Mouse (Mus musculus): Measurements from ENCODE around the gene Rab3d. TPM values are rescaled to one million over a fixed set of nuclear protein-coding genes. Genes with fewer than 3 reads are reported as not detected.

The Rab3d gene
- polyA plus RNA-seq, 1 experiment from 2014 or later: 72.0 TPM

GRCm38 (mm10) chr9:21924099-21924493 is 6.1 kb upstream of the Rab3d start:
- no peak overlapping the region for H3K4me2 ChIP-seq
- 37% methylated on average over 6 of the region's 6 CpGs for WGBS
- H3K27me3 ChIP-seq (replicated peaks): no peaks in the 10 kb centered on the region
- H3K9ac ChIP-seq: no peak overlapping the region
- no peaks in the 10 kb centered on the region for H3K36me3 ChIP-seq
- no peak overlapping the region for H3K4me3 ChIP-seq (replicated peaks)
- no peaks in the 10 kb centered on the region for H3K9me3 ChIP-seq
- H3K27ac ChIP-seq: peak overlapping the region; percentile 80
- ATAC-seq (ENCODE audit: insufficient read depth, low FRiP score, low read depth): peak; percentile 83
- peaks cover 9% of the 10 kb centered on the region for H3K4me1 ChIP-seq

- 29% methylated on average over 3 of the region's 3 CpGs for WGBS
Observed at GRCm38 (mm10) chr9:21923490-21924098, 5.6 kb upstream of the Rab3d start.

GRCm38 (mm10) chr9:21923036-21923435 is 5.0 kb upstream of the Rab3d start:
- Histone ChIP-seq H3K4me2 (no peak overlapping the region), H3K4me1 (peaks cover 11% of the 10 kb centered on the region), H3K4me3 (replicated peaks) (no peak overlapping the region), H3K9me3 (no peaks in the 10 kb centered on the region), H3K9ac (no peak overlapping the region), H3K27me3 (replicated peaks) (no peaks in the 10 kb centered on the region), H3K27ac (no peak overlapping the region), H3K36me3 (no peaks in the 10 kb centered on the region)
- ATAC-seq (ENCODE audit: insufficient read depth, low FRiP score, low read depth): no peak
- 89% methylated on average over 4 of the region's 4 CpGs for WGBS

More at GRCm38 (mm10) chr9:21923490-21924098, 5.6 kb upstream of the Rab3d start:
- Histone ChIP-seq H3K4me2 (no peak overlapping the region), H3K4me3 (replicated peaks) (no peak overlapping the region), H3K9me3 (no peaks in the 10 kb centered on the region), H3K27me3 (replicated peaks) (no peaks in the 10 kb centered on the region), H3K4me1 (peaks cover 9% of the 10 kb centered on the region), H3K27ac (peak overlapping the region; percentile 80), H3K36me3 (no peaks in the 10 kb centered on the region), H3K9ac (no peak overlapping the region)
- no peak for ATAC-seq (ENCODE audit: insufficient read depth, low FRiP score, low read depth)

- peak overlapping the region; percentile 96 for H3K4me2 ChIP-seq
- H3K4me1 ChIP-seq: peaks cover 9% of the 10 kb centered on the region
- no peaks in the 10 kb centered on the region for H3K9me3 ChIP-seq
- no peak for ATAC-seq (ENCODE audit: insufficient read depth, low FRiP score, low read depth)
- WGBS: 24% methylated on average over 5 of the region's 5 CpGs
- no peaks in the 10 kb centered on the region for H3K27me3 ChIP-seq (replicated peaks)
- 0 out of 2 replicates have a peak overlapping the region, but pooled peaks have one; percentile 2 for H3K27ac ChIP-seq
- no peaks in the 10 kb centered on the region for H3K36me3 ChIP-seq
- H3K4me3 ChIP-seq (replicated peaks): peak overlapping the region; percentile 82; the same call in 1 of the 2 replicates
- H3K9ac ChIP-seq: no peak overlapping the region
Observed at GRCm38 (mm10) chr9:21918692-21919384, 846 bp upstream of the Rab3d start.

GRCm38 (mm10) chr9:21917493-21918034 is 428 bp downstream of the Rab3d start:
- WGBS: 2% methylated on average over 35 of the region's 35 CpGs
- Histone ChIP-seq H3K27ac (peak overlapping the region; percentile 85), H3K4me1 (0 out of 2 replicates have a peak, but pooled peaks cover 6% of the 10 kb centered on the region), H3K9me3 (no peaks in the 10 kb centered on the region), H3K9ac (peak overlapping the region; percentile 62), H3K4me3 (replicated peaks) (peak overlapping the region; percentile 82), H3K4me2 (peak overlapping the region; percentile 96), H3K27me3 (replicated peaks) (no peaks in the 10 kb centered on the region), H3K36me3 (no peaks in the 10 kb centered on the region)
- ATAC-seq (ENCODE audit: insufficient read depth, low FRiP score, low read depth): peak; percentile 19

GRCm38 (mm10) chr9:21916851-21917492 is 1.0 kb downstream of the Rab3d start:
- ATAC-seq (ENCODE audit: insufficient read depth, low FRiP score, low read depth): no peak; the same call in 1 of the 2 replicates

GRCm38 (mm10) chr9:21909474-21910223 is 8.3 kb downstream of the Rab3d start:
- Histone ChIP-seq H3K4me2 (no peak overlapping the region), H3K27me3 (replicated peaks) (no peaks in the 10 kb centered on the region), H3K9me3 (no peaks in the 10 kb centered on the region), H3K27ac (no peak overlapping the region), H3K36me3 (0 out of 2 replicates have a peak, but pooled peaks cover 6% of the 10 kb centered on the region), H3K4me1 (no peaks in the 10 kb centered on the region), H3K4me3 (replicated peaks) (no peak overlapping the region), H3K9ac (no peak overlapping the region)
- WGBS: 70% methylated on average over 10 of the region's 10 CpGs
- ATAC-seq (ENCODE audit: insufficient read depth, low FRiP score, low read depth): no peak

More at GRCm38 (mm10) chr9:21916851-21917492, 1.0 kb downstream of the Rab3d start:
- H3K27me3 ChIP-seq (replicated peaks): no peaks in the 10 kb centered on the region
- H3K9me3 ChIP-seq: no peaks in the 10 kb centered on the region
- H3K36me3 ChIP-seq: no peaks in the 10 kb centered on the region
- H3K4me1 ChIP-seq: 0 out of 2 replicates have a peak, but pooled peaks cover 6% of the 10 kb centered on the region
- peak overlapping the region; percentile 62; the same call in 1 of the 2 replicates for H3K9ac ChIP-seq
- H3K27ac ChIP-seq: peak overlapping the region; percentile 85
- peak overlapping the region; percentile 82 for H3K4me3 ChIP-seq (replicated peaks)
- H3K4me2 ChIP-seq: peak overlapping the region; percentile 96
- WGBS: 42% methylated on average over 3 of the region's 3 CpGs

GRCm38 (mm10) chr9:21908216-21908615 is 9.8 kb downstream of the Rab3d start:
- H3K27ac ChIP-seq: no peak overlapping the region
- no peaks in the 10 kb centered on the region for H3K9me3 ChIP-seq
- H3K4me1 ChIP-seq: no peaks in the 10 kb centered on the region
- ATAC-seq (ENCODE audit: insufficient read depth, low FRiP score, low read depth): no peak
- no peak overlapping the region for H3K4me2 ChIP-seq
- H3K4me3 ChIP-seq (replicated peaks): no peak overlapping the region
- 70% methylated on average over 11 of the region's 11 CpGs for WGBS
- H3K36me3 ChIP-seq: 0 out of 2 replicates have a peak, but pooled peaks cover 6% of the 10 kb centered on the region
- H3K9ac ChIP-seq: no peak overlapping the region
- H3K27me3 ChIP-seq (replicated peaks): no peaks in the 10 kb centered on the region

- no peaks in the 10 kb centered on the region for H3K4me1 ChIP-seq
- H3K27ac ChIP-seq: no peak overlapping the region
- H3K36me3 ChIP-seq: no peaks in the 10 kb centered on the region
- H3K4me2 ChIP-seq: no peak overlapping the region
- 88% methylated on average over 4 of the region's 4 CpGs for WGBS
- H3K9me3 ChIP-seq: no peaks in the 10 kb centered on the region
- H3K4me3 ChIP-seq (replicated peaks): no peak overlapping the region
- no peaks in the 10 kb centered on the region; the same call in 1 of the 2 replicates for H3K27me3 ChIP-seq (replicated peaks)
- no peak overlapping the region for H3K9ac ChIP-seq
- ATAC-seq (ENCODE audit: insufficient read depth, low FRiP score, low read depth): no peak
Observed at GRCm38 (mm10) chr9:21904031-21904430, 14.0 kb downstream of the Rab3d start.

- H3K27ac ChIP-seq: no peak overlapping the region
- no peaks in the 10 kb centered on the region for H3K9me3 ChIP-seq
- H3K4me3 ChIP-seq (replicated peaks): peak overlapping the region; percentile 44
- peak overlapping the region; percentile 54 for H3K4me2 ChIP-seq
- H3K27me3 ChIP-seq (replicated peaks): no peaks in the 10 kb centered on the region; the same call in 1 of the 2 replicates
- H3K36me3 ChIP-seq: no peaks in the 10 kb centered on the region
- H3K4me1 ChIP-seq: no peaks in the 10 kb centered on the region
- WGBS: 14% methylated on average over 10 of the region's 10 CpGs
- peak; percentile 76; the same call in 1 of the 2 replicates for ATAC-seq (ENCODE audit: insufficient read depth, low FRiP score, low read depth)
- H3K9ac ChIP-seq: no peak overlapping the region
Observed at GRCm38 (mm10) chr9:21901223-21901820, 16.7 kb downstream of the Rab3d start.

GRCm38 (mm10) chr9:21889229-21889628 is 28.8 kb downstream of the Rab3d start:
- no peak overlapping the region for H3K4me3 ChIP-seq (replicated peaks)
- no peaks in the 10 kb centered on the region for H3K27me3 ChIP-seq (replicated peaks)
- no peaks in the 10 kb centered on the region for H3K9me3 ChIP-seq
- H3K36me3 ChIP-seq: no peaks in the 10 kb centered on the region
- 60% methylated on average over 3 of the region's 3 CpGs for WGBS
- no peaks in the 10 kb centered on the region for H3K4me1 ChIP-seq
- H3K4me2 ChIP-seq: no peak overlapping the region
- H3K9ac ChIP-seq: no peak overlapping the region
- no peak overlapping the region for H3K27ac ChIP-seq
- no peak for ATAC-seq (ENCODE audit: insufficient read depth, low FRiP score, low read depth)
